Mouse (Mus musculus): Measurements from ENCODE around the gene Cog8.

- TF ChIP-seq CTCF (IDR thresholded peaks at IDR 0.05; ENCODE audit: borderline replicate concordance, insufficient read depth, low read length) (no peak), POLR2A (IDR thresholded peaks at IDR 0.05; ENCODE audit: low read depth, low read length) (no peak)
These were observed 17.6 kb upstream of the Cog8 start for GRCm38 (mm10) chr8:107074128-107074527.
